Mouse (Mus musculus): ENCODE measurements around the gene Gm6176. TPM values are rescaled to one million over a fixed set of nuclear protein-coding genes. Genes with fewer than 3 reads are reported as not detected.
"Not testable (repeated sequence)": the region's sequence is repeated elsewhere in the genome, so short reads cannot be mapped to it uniquely, and the experiment has no call there.

Gene Gm6176
- polyA plus RNA-seq (2015; fragmentation: Nextera tagmentation; extraction: Ambion mirVana): not detected in 2 replicates

DNA sequence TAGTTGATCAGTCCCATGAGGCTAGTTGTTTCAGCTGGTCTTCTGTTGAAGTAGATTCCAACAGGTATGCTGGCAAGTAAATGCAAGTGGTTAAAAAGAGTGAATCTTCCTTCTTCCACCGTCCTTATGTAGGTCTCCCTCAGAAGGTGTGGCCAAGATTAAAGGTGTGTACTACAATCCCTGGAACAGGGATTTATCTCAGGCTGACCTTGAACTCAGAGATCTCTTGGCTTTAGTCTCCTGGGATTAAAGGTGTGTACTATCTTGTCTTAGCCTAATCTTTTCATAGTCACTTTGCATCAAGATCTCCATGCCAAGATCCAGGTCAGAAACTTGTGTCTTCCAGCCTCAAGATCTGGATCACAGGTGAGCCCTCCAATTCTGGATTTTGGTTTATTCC, at the start of gene Gm6176:
Gm6176 (minus strand) TSS at position 101 of the 400 bp plus-strand sequence.
- H3K9ac ChIP-seq (ENCODE audit: low read depth, low read length); H3K4me3 ChIP-seq (ENCODE audit: low read depth, low read length); H3K36me3 ChIP-seq (ENCODE audit: control insufficient read depth, insufficient read depth, low read length); H3K9me3 ChIP-seq (replicated peaks; ENCODE audit: control insufficient read depth, low read length, poor library complexity, severe bottlenecking); H3K27ac ChIP-seq (ENCODE audit: low read length); H3K4me2 ChIP-seq (ENCODE audit: low read length); H3K27me3 ChIP-seq (ENCODE audit: control insufficient read depth, insufficient read depth, low read depth, low read length); ATAC-seq; H3K4me1 ChIP-seq (ENCODE audit: control insufficient read depth, insufficient read depth, low read length): not testable (repeated sequence)
- no CpG with 5 or more reads among the region's 1 CpGs for WGBS

DNA sequence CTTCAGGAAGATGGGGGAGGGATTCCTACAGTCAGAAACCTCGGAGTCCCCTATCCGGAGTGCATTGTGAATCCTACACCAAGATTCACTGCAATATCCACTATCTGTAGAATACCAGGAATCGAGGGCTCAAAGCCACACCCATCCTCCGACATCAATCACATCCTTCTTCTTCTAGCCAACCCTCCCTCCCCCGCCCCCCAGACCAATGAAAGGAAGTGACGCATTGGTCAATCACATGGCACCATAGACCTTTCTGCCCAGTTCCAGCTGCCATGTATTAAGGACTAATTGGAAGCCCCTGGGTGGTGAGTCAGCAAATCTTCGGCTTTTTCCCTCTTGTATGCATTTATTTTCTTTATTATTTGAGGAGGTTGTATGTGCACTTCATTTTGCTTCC, 12.7 kb upstream of the Gm6176 start, which contains the start of gene Vmn1r139:
Vmn1r139 (plus strand) TSS at position 301 of the 400 bp plus-strand sequence.
- not testable (repeated sequence) for ATAC-seq; H3K4me1 ChIP-seq (ENCODE audit: control insufficient read depth, insufficient read depth, low read length)

DNA sequence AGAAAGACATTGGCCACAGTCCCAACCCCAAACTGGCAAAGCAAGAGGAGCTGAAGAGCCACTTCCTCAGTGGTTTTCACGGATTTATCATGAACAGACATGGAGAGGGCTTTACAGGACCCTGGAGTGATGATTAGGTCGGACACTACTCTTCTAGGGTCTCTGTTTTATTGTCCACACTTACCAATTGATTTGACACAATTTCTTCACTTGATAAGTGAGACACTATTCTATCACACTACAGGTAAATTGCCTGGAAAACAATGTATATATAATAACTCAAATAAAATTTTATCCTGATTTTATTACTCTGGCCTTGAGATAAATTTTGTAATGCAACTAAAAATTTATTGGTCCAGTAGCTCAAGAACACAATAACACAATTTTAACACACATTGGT, 27.3 kb downstream of the Gm6176 start, which contains the start of gene Vmn1r138:
Vmn1r138 (minus strand) TSS at position 101 of the 400 bp plus-strand sequence.
- no CpG with 5 or more reads among the region's 2 CpGs for WGBS
- H3K27me3 ChIP-seq (ENCODE audit: control insufficient read depth, insufficient read depth, low read depth, low read length); H3K36me3 ChIP-seq (ENCODE audit: control insufficient read depth, insufficient read depth, low read length); H3K9ac ChIP-seq (ENCODE audit: low read depth, low read length); H3K27ac ChIP-seq (ENCODE audit: low read length); H3K9me3 ChIP-seq (replicated peaks; ENCODE audit: control insufficient read depth, low read length, poor library complexity, severe bottlenecking); H3K4me2 ChIP-seq (ENCODE audit: low read length); H3K4me3 ChIP-seq (ENCODE audit: low read depth, low read length); H3K4me1 ChIP-seq (ENCODE audit: control insufficient read depth, insufficient read depth, low read length); ATAC-seq: not testable (repeated sequence)

More for the DNA sequence above, 12.7 kb upstream of the Gm6176 start, which contains the start of gene Vmn1r139:
- H3K4me2 ChIP-seq (ENCODE audit: low read length); H3K27me3 ChIP-seq (ENCODE audit: control insufficient read depth, insufficient read depth, low read depth, low read length); H3K36me3 ChIP-seq (ENCODE audit: control insufficient read depth, insufficient read depth, low read length); H3K9ac ChIP-seq (ENCODE audit: low read depth, low read length); H3K9me3 ChIP-seq (replicated peaks; ENCODE audit: control insufficient read depth, low read length, poor library complexity, severe bottlenecking); H3K4me3 ChIP-seq (ENCODE audit: low read depth, low read length); H3K27ac ChIP-seq (ENCODE audit: low read length): not testable (repeated sequence)
- WGBS: no CpG with 5 or more reads among the region's 7 CpGs

Other genes starting within 250 kb of the Gm6176 start
- not detected in 2 replicates for gene Vmn1r135, start 224.0 kb downstream of the Gm6176 start, polyA plus RNA-seq (2015; fragmentation: Nextera tagmentation; extraction: Ambion mirVana)
- gene Gm5725, start 212.0 kb downstream of the Gm6176 start, polyA plus RNA-seq (2015; fragmentation: Nextera tagmentation; extraction: Ambion mirVana): not detected in 2 replicates
- gene Gm5891, start 135.0 kb downstream of the Gm6176 start, polyA plus RNA-seq (2015; fragmentation: Nextera tagmentation; extraction: Ambion mirVana): not detected in 2 replicates
- not detected in 2 replicates for gene Vmn1r137, start 61.7 kb downstream of the Gm6176 start, polyA plus RNA-seq (2015; fragmentation: Nextera tagmentation; extraction: Ambion mirVana)
- gene Vmn1r138, start 27.4 kb downstream of the Gm6176 start, polyA plus RNA-seq (2015; fragmentation: Nextera tagmentation; extraction: Ambion mirVana): not detected in 2 replicates
- not detected in 2 replicates for gene Vmn1r139, start 12.8 kb upstream of the Gm6176 start, polyA plus RNA-seq (2015; fragmentation: Nextera tagmentation; extraction: Ambion mirVana)
- not detected in 2 replicates for gene Gm16451, start 61.9 kb upstream of the Gm6176 start, polyA plus RNA-seq (2015; fragmentation: Nextera tagmentation; extraction: Ambion mirVana)
- gene Gm10666, start 78.4 kb upstream of the Gm6176 start, polyA plus RNA-seq (2015; fragmentation: Nextera tagmentation; extraction: Ambion mirVana): not detected in 2 replicates
- gene Vmn1r142, start 107.7 kb upstream of the Gm6176 start, polyA plus RNA-seq (2015; fragmentation: Nextera tagmentation; extraction: Ambion mirVana): not detected in 2 replicates
- not detected in 2 replicates for gene Vmn1r143, start 133.1 kb upstream of the Gm6176 start, polyA plus RNA-seq (2015; fragmentation: Nextera tagmentation; extraction: Ambion mirVana)
- not detected in 2 replicates for gene Gm8653, start 145.0 kb upstream of the Gm6176 start, polyA plus RNA-seq (2015; fragmentation: Nextera tagmentation; extraction: Ambion mirVana)
- gene Gm8453, start 173.2 kb upstream of the Gm6176 start, polyA plus RNA-seq (2015; fragmentation: Nextera tagmentation; extraction: Ambion mirVana): not detected in 2 replicates

Data from midbrain, embryonic 16.5 days (tissue).